Mouse (Mus musculus): ENCODE results near the gene Cdc37l1. TPM values are rescaled to one million over a fixed set of nuclear protein-coding genes. Genes with fewer than 3 reads are reported as not detected.

The Cdc37l1 gene
- polyA plus RNA-seq, 1 experiment from 2014 or later = 33.9 TPM

- 90% methylated on average over 5 of the region's 5 CpGs for WGBS
- Histone ChIP-seq H3K9ac (no peak overlapping the region), H3K27ac (no peak overlapping the region), H3K9me3 (no peaks in the 10 kb centered on the region), H3K36me3 (peaks cover 4% of the 10 kb centered on the region; the same call in 1 of the 2 replicates), H3K4me1 (no peaks in the 10 kb centered on the region), H3K4me3 (replicated peaks) (no peak overlapping the region), H3K27me3 (replicated peaks) (no peaks in the 10 kb centered on the region), H3K4me2 (no peak overlapping the region)
- no peak for ATAC-seq (ENCODE audit: insufficient read depth, low FRiP score, low read depth)
These were observed 46.9 kb downstream of the Cdc37l1 start for GRCm38 (mm10) chr19:29037026-29037425.

GRCm38 (mm10) chr19:29037541-29037940 lies 47.4 kb downstream of the Cdc37l1 start:
- no peaks in the 10 kb centered on the region for H3K27me3 ChIP-seq (replicated peaks)
- H3K4me1 ChIP-seq = no peaks in the 10 kb centered on the region
- H3K9ac ChIP-seq = no peak overlapping the region
- no peak overlapping the region for H3K27ac ChIP-seq
- peaks cover 3% of the 10 kb centered on the region; the same call in 1 of the 2 replicates for H3K36me3 ChIP-seq
- no peak overlapping the region for H3K4me3 ChIP-seq (replicated peaks)
- H3K9me3 ChIP-seq = no peaks in the 10 kb centered on the region
- 90% methylated on average over 10 of the region's 10 CpGs for WGBS
- ATAC-seq (ENCODE audit: insufficient read depth, low FRiP score, low read depth) = no peak
- H3K4me2 ChIP-seq = no peak overlapping the region

GRCm38 (mm10) chr19:29039334-29039733 lies 49.2 kb downstream of the Cdc37l1 start:
- Histone ChIP-seq H3K9me3 (no peaks in the 10 kb centered on the region), H3K27me3 (replicated peaks) (no peaks in the 10 kb centered on the region), H3K36me3 (peaks cover 3% of the 10 kb centered on the region; the same call in 1 of the 2 replicates), H3K9ac (no peak overlapping the region), H3K27ac (no peak overlapping the region), H3K4me3 (replicated peaks) (no peak overlapping the region), H3K4me1 (no peaks in the 10 kb centered on the region), H3K4me2 (no peak overlapping the region)
- no peak for ATAC-seq (ENCODE audit: insufficient read depth, low FRiP score, low read depth)

GRCm38 (mm10) chr19:29040206-29040605 lies 50.1 kb downstream of the Cdc37l1 start:
- 72% methylated on average over 4 of the region's 4 CpGs for WGBS
- ATAC-seq (ENCODE audit: insufficient read depth, low FRiP score, low read depth) = no peak
- H3K27ac ChIP-seq = no peak overlapping the region

GRCm38 (mm10) chr19:29042143-29042542 lies 52.0 kb downstream of the Cdc37l1 start:
- H3K27ac ChIP-seq = no peak overlapping the region
- H3K27me3 ChIP-seq (replicated peaks) = no peaks in the 10 kb centered on the region
- H3K9me3 ChIP-seq = no peaks in the 10 kb centered on the region
- H3K4me2 ChIP-seq = no peak overlapping the region
- H3K36me3 ChIP-seq = no peaks in the 10 kb centered on the region
- no peaks in the 10 kb centered on the region for H3K4me1 ChIP-seq
- 74% methylated on average over 6 of the region's 6 CpGs for WGBS
- no peak overlapping the region for H3K4me3 ChIP-seq (replicated peaks)
- ATAC-seq (ENCODE audit: insufficient read depth, low FRiP score, low read depth) = no peak
- no peak overlapping the region for H3K9ac ChIP-seq

More at GRCm38 (mm10) chr19:29040206-29040605, 50.1 kb downstream of the Cdc37l1 start:
- Histone ChIP-seq H3K9ac (no peak overlapping the region), H3K4me3 (replicated peaks) (no peak overlapping the region), H3K4me1 (no peaks in the 10 kb centered on the region), H3K9me3 (no peaks in the 10 kb centered on the region), H3K4me2 (no peak overlapping the region), H3K36me3 (no peaks in the 10 kb centered on the region), H3K27me3 (replicated peaks) (no peaks in the 10 kb centered on the region)

- H3K27ac ChIP-seq = no peak overlapping the region
These were observed 52.5 kb downstream of the Cdc37l1 start for GRCm38 (mm10) chr19:29042647-29043046.

GRCm38 (mm10) chr19:29044353-29044768 lies 54.2 kb downstream of the Cdc37l1 start:
- no peak overlapping the region for H3K27ac ChIP-seq
- 50% methylated on average over 9 of the region's 9 CpGs for WGBS
- no peaks in the 10 kb centered on the region for H3K36me3 ChIP-seq
- no peaks in the 10 kb centered on the region for H3K27me3 ChIP-seq (replicated peaks)
- H3K4me2 ChIP-seq = no peak overlapping the region
- H3K9ac ChIP-seq = no peak overlapping the region
- no peak overlapping the region for H3K4me3 ChIP-seq (replicated peaks)
- no peaks in the 10 kb centered on the region for H3K9me3 ChIP-seq
- no peak for ATAC-seq (ENCODE audit: insufficient read depth, low FRiP score, low read depth)
- no peaks in the 10 kb centered on the region; the same call in 1 of the 2 replicates for H3K4me1 ChIP-seq

More at GRCm38 (mm10) chr19:29042647-29043046, 52.5 kb downstream of the Cdc37l1 start:
- Histone ChIP-seq H3K27me3 (replicated peaks) (no peaks in the 10 kb centered on the region), H3K4me3 (replicated peaks) (no peak overlapping the region), H3K9me3 (no peaks in the 10 kb centered on the region), H3K4me1 (no peaks in the 10 kb centered on the region), H3K9ac (no peak overlapping the region), H3K36me3 (no peaks in the 10 kb centered on the region), H3K4me2 (no peak overlapping the region)
- 80% methylated on average over 9 of the region's 9 CpGs for WGBS
- ATAC-seq (ENCODE audit: insufficient read depth, low FRiP score, low read depth) = no peak

GRCm38 (mm10) chr19:29045369-29045768 lies 55.2 kb downstream of the Cdc37l1 start:
- Histone ChIP-seq H3K9ac (no peak overlapping the region), H3K36me3 (no peaks in the 10 kb centered on the region), H3K9me3 (no peaks in the 10 kb centered on the region), H3K4me3 (replicated peaks) (no peak overlapping the region), H3K27ac (no peak overlapping the region), H3K4me2 (peak overlapping the region; percentile 70; the same call in 1 of the 2 replicates), H3K4me1 (no peaks in the 10 kb centered on the region; the same call in 1 of the 2 replicates), H3K27me3 (replicated peaks) (no peaks in the 10 kb centered on the region)
- WGBS = 56% methylated on average over 4 of the region's 4 CpGs
- ATAC-seq (ENCODE audit: insufficient read depth, low FRiP score, low read depth) = no peak

GRCm38 (mm10) chr19:29045956-29046650 lies 56.0 kb downstream of the Cdc37l1 start:
- H3K9me3 ChIP-seq = no peaks in the 10 kb centered on the region
- WGBS = 24% methylated on average over 15 of the region's 15 CpGs
- no peak for ATAC-seq (ENCODE audit: insufficient read depth, low FRiP score, low read depth)
- no peaks in the 10 kb centered on the region for H3K36me3 ChIP-seq
- peak overlapping the region; percentile 75 for H3K4me3 ChIP-seq (replicated peaks)
- peak overlapping the region; percentile 70 for H3K4me2 ChIP-seq
- no peaks in the 10 kb centered on the region for H3K27me3 ChIP-seq (replicated peaks)
- peak overlapping the region; percentile 79 for H3K27ac ChIP-seq
- H3K4me1 ChIP-seq = no peaks in the 10 kb centered on the region; the same call in 1 of the 2 replicates
- H3K9ac ChIP-seq = no peak overlapping the region

GRCm38 (mm10) chr19:29046961-29047333 lies 56.8 kb downstream of the Cdc37l1 start:
- Histone ChIP-seq H3K27ac (peak overlapping the region; percentile 79), H3K36me3 (no peaks in the 10 kb centered on the region), H3K4me3 (replicated peaks) (peak overlapping the region; percentile 75), H3K4me2 (peak overlapping the region; percentile 70), H3K9me3 (no peaks in the 10 kb centered on the region), H3K27me3 (replicated peaks) (no peaks in the 10 kb centered on the region), H3K4me1 (no peaks in the 10 kb centered on the region; the same call in 1 of the 2 replicates), H3K9ac (0 out of 2 replicates have a peak overlapping the region, but pooled peaks have one; percentile 79)
- 24% methylated on average over 4 of the region's 4 CpGs for WGBS
- ATAC-seq (ENCODE audit: insufficient read depth, low FRiP score, low read depth) = no peak

- H3K27me3 ChIP-seq (replicated peaks) = no peaks in the 10 kb centered on the region
- WGBS = under 1% methylated on average over 65 of the region's 68 CpGs
These were observed 57.4 kb downstream of the Cdc37l1 start, which contains the start of gene Ak3 for GRCm38 (mm10) chr19:29047334-29048170. Ak3 (minus strand) TSS chr19:29047961.

More at GRCm38 (mm10) chr19:29047334-29048170, 57.4 kb downstream of the Cdc37l1 start, which contains the start of gene Ak3:
- Histone ChIP-seq H3K4me2 (peak within 1 kb of the TSS; percentile 70), H3K27ac (peak within 1 kb of the TSS; percentile 79), H3K9me3 (no peaks in the 10 kb centered on the region), H3K4me1 (no peaks in the 10 kb centered on the region; the same call in 1 of the 2 replicates), H3K9ac (peak within 1 kb of the TSS; percentile 79), H3K36me3 (no peaks in the 10 kb centered on the region), H3K4me3 (replicated peaks) (peak within 1 kb of the TSS; percentile 75)
- ATAC-seq (ENCODE audit: insufficient read depth, low FRiP score, low read depth) = peak; percentile 87

All from stomach, embryonic 15.5 days (tissue).